Mouse (Mus musculus) intestine, embryonic 15.5 days (tissue): ENCODE measurements around the gene Cavin1. TPM values are rescaled to one million over a fixed set of nuclear protein-coding genes. Genes with fewer than 3 reads are reported as not detected.

Experiments used
- ATAC-seq: fragments of 200-750 bp; cut with Nextera tagmentation; 2 replicates; pipeline ENCODE4 v1.8.0; 2017; ENCODE audit warnings: moderate TSS enrichment, moderate library complexity
- H3K27ac ChIP-seq: fragments of 300-500 bp; sonication (generic); 2 replicates; pipeline ENCODE4 v1.5.1; 2015; ENCODE audit warnings: mild to moderate bottlenecking, inconsistent platforms
- H3K27me3 ChIP-seq: fragments of 300-500 bp; sonication (generic); replicated peaks from 2 replicates; pipeline ENCODE4 v1.6.1; 2015; ENCODE audit warnings: inconsistent platforms
- H3K36me3 ChIP-seq: fragments of 300-500 bp; sonication (generic); 2 replicates; pipeline ENCODE4 v1.6.1; 2015; ENCODE audit warnings: inconsistent platforms
- H3K4me1 ChIP-seq: fragments of 300-500 bp; sonication (generic); replicated peaks from 2 replicates; pipeline ENCODE4 v1.6.1; 2015; ENCODE audit warnings: inconsistent platforms
- H3K4me2 ChIP-seq: fragments of 300-500 bp; sonication (generic); replicated peaks from 2 replicates; pipeline ENCODE4 v1.6.1; 2015; ENCODE audit warnings: mild to moderate bottlenecking, inconsistent platforms
- H3K4me3 ChIP-seq: fragments of 300-500 bp; sonication (generic); replicated peaks from 2 replicates; pipeline ENCODE4 v1.5.1; 2015; ENCODE audit warnings: inconsistent platforms
- H3K9ac ChIP-seq: fragments of 300-500 bp; sonication (generic); 2 replicates; pipeline ENCODE4 v1.6.1; 2015; ENCODE audit warnings: inconsistent platforms
- H3K9me3 ChIP-seq: fragments of 300-500 bp; sonication (generic); 2 replicates; pipeline ENCODE4 v1.6.1; 2016; ENCODE audit warnings: inconsistent platforms
- WGBS: fragments of 180-500 bp; shearing (Covaris S2); methylation state at CpG from one replicate; pipeline ENCODE4 v1.1.7; 2015; 5-methylcytosine and 5-hydroxymethylcytosine counted together
- polyA plus RNA-seq: library from polyadenylated mRNA; unstranded; fragments of >200 nt; fragmentation: Nextera tagmentation; extraction: Ambion mirVana; gene quantifications from 2 replicates; pipeline ENCODE4 v1.2.1, GENCODE M21; 2015

The Cavin1 gene
- polyA plus RNA-seq, 1 experiment from 2014 or later: 237 TPM

DNA sequence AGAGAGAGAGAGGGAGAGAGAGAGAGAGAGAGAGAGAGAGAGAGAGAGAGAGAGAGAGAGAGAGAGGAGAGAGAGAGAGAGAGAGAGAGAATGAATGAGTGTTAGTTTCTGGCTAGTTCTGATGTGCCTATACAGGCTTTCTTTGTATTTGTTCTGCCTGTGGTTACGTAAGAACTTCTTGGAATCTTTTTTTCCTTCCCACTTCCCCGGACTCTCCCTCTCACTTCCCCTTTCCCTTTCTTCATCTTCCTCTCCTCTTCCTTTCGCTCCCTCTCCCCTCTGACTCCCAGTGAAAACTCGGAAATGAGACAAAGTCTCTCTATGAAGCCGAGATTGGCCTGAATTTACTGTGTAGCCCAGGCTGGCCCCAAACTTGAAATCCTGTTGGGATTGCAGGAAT, 24.0 kb upstream of the Cavin1 start:
- Histone ChIP-seq H3K4me1 (no peaks in the 10 kb centered on the region), H3K36me3 (no peaks in the 10 kb centered on the region), H3K4me3 (no peak overlapping the region), H3K4me2 (no peak overlapping the region), H3K27me3 (no peaks in the 10 kb centered on the region), H3K9ac (no peak overlapping the region), H3K27ac (no peak overlapping the region), H3K9me3 (no peaks in the 10 kb centered on the region)
- no peak for ATAC-seq
- WGBS: 69% methylated on average over 5 of the region's 5 CpGs

DNA sequence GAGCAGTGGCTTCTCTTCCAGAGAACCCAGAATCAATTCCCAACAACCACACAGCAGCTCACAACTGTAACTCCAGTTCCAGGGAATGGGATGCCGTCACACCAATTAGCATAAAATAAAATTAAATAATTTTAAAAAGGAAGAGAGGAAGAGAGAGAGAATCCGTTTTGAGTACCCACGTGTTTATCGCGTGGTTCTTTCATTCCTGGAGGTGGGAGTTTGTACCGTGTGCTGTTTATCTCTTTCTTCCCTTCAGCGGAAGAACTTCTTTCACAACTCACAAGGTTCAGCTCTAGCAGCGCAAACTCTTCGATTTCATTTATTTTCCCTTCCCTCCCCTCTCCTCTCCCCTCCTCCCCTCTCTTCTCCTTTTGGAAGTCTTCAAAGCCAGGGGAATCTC, 23.5 kb upstream of the Cavin1 start:
- no peak overlapping the region for H3K9ac ChIP-seq

DNA sequence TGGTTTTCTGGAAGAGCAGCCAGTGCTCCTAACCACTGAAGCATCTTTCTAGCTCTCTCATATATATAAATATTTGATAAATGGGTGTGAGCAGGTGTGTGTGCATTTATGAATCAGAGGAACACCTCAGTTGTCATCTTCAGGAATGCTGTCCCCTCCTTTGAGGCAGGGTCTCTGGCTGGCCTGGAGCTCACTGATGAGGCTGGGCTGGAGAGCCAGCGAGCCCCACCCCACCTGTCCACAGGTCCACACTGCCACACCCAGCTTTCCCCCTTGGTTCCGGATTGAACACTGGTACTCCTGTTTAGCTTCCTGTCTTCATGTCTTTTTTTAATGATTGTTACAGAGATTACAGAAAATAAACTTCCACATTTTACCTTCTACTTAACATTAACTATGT, 22.8 kb upstream of the Cavin1 start:
- Histone ChIP-seq H3K9ac (no peak overlapping the region), H3K27ac (no peak overlapping the region), H3K4me3 (no peak overlapping the region), H3K27me3 (no peaks in the 10 kb centered on the region), H3K9me3 (no peaks in the 10 kb centered on the region), H3K4me2 (no peak overlapping the region), H3K36me3 (no peaks in the 10 kb centered on the region), H3K4me1 (no peaks in the 10 kb centered on the region)
- no peak for ATAC-seq
- WGBS: 64% methylated on average over 2 of the region's 2 CpGs

More for the DNA sequence above, 23.5 kb upstream of the Cavin1 start:
- 47% methylated on average over 9 of the region's 9 CpGs for WGBS
- Histone ChIP-seq H3K27me3 (no peaks in the 10 kb centered on the region), H3K9me3 (no peaks in the 10 kb centered on the region), H3K36me3 (no peaks in the 10 kb centered on the region), H3K4me3 (no peak overlapping the region), H3K4me2 (no peak overlapping the region), H3K4me1 (no peaks in the 10 kb centered on the region), H3K27ac (no peak overlapping the region)
- ATAC-seq: no peak

DNA sequence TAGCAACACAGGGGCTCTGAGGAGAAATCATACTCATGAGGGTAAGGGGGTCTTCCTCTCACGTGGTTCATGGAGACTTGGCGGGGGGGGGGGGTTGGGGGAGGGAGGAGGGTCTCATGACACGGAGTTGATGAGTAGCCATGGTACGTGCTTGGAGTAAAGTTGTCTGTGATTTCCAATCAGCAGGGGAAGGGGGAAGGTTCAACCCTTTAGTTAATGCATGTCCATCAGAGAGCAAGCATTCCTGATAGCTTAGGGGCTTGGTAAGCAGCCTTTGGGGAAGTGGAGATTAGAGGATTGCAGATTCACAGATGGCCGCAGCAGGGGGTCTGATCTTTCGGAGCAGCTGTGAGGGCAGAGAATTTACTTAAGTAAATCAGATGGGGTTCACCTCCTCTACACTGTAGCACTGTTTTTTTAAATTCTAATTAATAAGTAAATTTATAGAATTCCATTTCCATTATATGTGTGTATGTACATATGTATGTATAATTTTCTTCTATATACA, 20.4 kb upstream of the Cavin1 start:
- no peak for ATAC-seq
- H3K27ac ChIP-seq: no peak overlapping the region
- no peaks in the 10 kb centered on the region for H3K9me3 ChIP-seq
- H3K27me3 ChIP-seq: no peaks in the 10 kb centered on the region
- H3K4me3 ChIP-seq: no peak overlapping the region
- no peak overlapping the region for H3K9ac ChIP-seq
- H3K36me3 ChIP-seq: no peaks in the 10 kb centered on the region
- 29% methylated on average over 6 of the region's 6 CpGs for WGBS
- H3K4me1 ChIP-seq: no peaks in the 10 kb centered on the region
- H3K4me2 ChIP-seq: no peak overlapping the region

DNA sequence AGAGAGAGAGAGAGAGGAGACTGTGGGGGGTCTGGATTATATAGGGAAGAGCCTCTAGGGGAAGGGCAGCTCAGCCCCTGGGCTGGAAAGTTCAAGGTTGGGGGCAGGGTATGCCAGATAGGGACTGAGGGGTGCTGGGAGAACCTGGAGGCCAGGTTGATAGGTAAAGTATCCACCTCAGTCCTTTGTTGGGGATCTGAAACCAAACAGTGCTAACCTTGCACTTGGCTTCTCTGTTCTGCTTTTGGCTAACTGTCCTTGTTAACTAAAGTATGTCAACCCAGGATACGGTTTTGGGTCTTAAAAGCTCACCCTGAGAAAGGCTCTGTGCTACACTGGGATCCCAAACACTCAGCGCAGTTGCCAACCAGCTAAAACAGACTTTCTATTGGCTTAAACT, 19.0 kb upstream of the Cavin1 start:
- 58% methylated on average over 2 of the region's 2 CpGs for WGBS
- no peaks in the 10 kb centered on the region for H3K4me1 ChIP-seq
- no peak overlapping the region for H3K27ac ChIP-seq
- H3K9me3 ChIP-seq: no peaks in the 10 kb centered on the region
- no peaks in the 10 kb centered on the region for H3K27me3 ChIP-seq
- no peak overlapping the region for H3K9ac ChIP-seq
- no peak overlapping the region for H3K4me3 ChIP-seq
- ATAC-seq: no peak
- H3K36me3 ChIP-seq: no peaks in the 10 kb centered on the region
- H3K4me2 ChIP-seq: no peak overlapping the region

DNA sequence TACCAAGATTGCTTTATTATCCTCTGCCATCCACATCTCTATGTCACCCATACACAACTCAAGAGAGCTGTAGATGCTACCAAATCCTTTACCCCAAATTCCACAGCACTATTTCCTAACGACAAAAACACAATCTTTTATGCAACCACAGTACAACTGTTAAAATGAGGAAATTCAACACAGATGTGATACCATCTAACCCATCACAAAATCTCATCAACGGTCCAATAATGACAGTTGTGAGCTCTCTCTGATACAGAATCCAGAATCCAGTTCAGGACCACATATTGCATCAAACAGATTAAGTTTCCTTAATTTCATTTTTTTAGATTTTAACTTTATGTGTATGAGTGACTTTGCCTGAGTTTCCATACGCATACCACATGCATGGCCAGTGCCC, 18.0 kb upstream of the Cavin1 start:
- Histone ChIP-seq H3K27me3 (no peaks in the 10 kb centered on the region), H3K27ac (no peak overlapping the region), H3K4me3 (no peak overlapping the region), H3K36me3 (no peaks in the 10 kb centered on the region), H3K9me3 (no peaks in the 10 kb centered on the region), H3K4me2 (no peak overlapping the region), H3K4me1 (no peaks in the 10 kb centered on the region; the same call in 1 of the 2 replicates), H3K9ac (no peak overlapping the region)
- 82% methylated on average over 3 of the region's 3 CpGs for WGBS
- ATAC-seq: no peak

DNA sequence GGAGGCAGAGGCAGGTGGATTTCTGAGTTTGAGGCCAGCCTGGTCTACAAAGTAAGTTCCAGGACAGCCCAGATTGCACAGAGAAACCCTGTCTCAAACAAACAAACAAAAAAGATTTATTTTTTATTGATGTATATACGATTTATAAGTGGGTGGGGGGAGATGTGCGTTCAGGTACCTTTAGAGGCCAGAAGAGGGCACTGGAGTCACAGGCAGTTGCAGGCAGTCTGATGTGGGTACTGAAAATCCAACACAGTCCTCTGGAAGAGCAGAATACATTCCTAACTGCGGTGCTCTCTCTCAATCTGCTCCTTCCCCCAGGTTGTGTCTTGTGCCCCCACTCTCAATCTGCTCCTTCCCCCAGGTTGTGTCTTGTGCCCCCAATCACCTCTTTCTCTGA, 14.9 kb upstream of the Cavin1 start:
- H3K9me3 ChIP-seq: no peaks in the 10 kb centered on the region
- H3K4me3 ChIP-seq: no peak overlapping the region
- ATAC-seq: no peak
- H3K27ac ChIP-seq: no peak overlapping the region
- 58% methylated on average over 3 of the region's 3 CpGs for WGBS
- H3K27me3 ChIP-seq: no peaks in the 10 kb centered on the region
- no peak overlapping the region for H3K4me2 ChIP-seq
- no peaks in the 10 kb centered on the region for H3K36me3 ChIP-seq
- H3K9ac ChIP-seq: no peak overlapping the region
- H3K4me1 ChIP-seq: no peaks in the 10 kb centered on the region; the same call in 1 of the 2 replicates

DNA sequence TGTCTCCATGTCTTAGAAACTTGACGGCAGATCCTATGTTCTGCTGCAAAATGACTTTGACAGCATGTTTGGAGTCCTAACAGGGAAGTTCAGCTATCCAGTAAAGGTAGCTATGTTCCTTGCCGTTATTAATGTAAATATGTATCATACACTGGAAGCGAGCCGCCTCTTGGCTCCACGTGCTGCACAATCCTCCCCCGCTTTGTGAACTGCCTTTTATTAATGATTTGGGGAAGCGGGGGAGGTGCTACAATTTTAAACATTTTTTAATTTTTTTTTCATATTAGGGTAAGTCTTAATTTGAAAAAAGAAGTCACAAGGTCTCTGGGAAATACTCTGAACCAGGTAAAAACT, 13.1 kb upstream of the Cavin1 start:
- no peak overlapping the region; the same call in 1 of the 2 replicates for H3K4me2 ChIP-seq
- H3K36me3 ChIP-seq: no peaks in the 10 kb centered on the region
- H3K27ac ChIP-seq: no peak overlapping the region
- H3K4me1 ChIP-seq: no peaks in the 10 kb centered on the region; the same call in 1 of the 2 replicates
- no peak overlapping the region for H3K4me3 ChIP-seq
- no peak for ATAC-seq
- WGBS: 58% methylated on average over 7 of the region's 7 CpGs
- H3K9me3 ChIP-seq: no peaks in the 10 kb centered on the region
- no peaks in the 10 kb centered on the region for H3K27me3 ChIP-seq
- H3K9ac ChIP-seq: no peak overlapping the region; the same call in 1 of the 2 replicates

DNA sequence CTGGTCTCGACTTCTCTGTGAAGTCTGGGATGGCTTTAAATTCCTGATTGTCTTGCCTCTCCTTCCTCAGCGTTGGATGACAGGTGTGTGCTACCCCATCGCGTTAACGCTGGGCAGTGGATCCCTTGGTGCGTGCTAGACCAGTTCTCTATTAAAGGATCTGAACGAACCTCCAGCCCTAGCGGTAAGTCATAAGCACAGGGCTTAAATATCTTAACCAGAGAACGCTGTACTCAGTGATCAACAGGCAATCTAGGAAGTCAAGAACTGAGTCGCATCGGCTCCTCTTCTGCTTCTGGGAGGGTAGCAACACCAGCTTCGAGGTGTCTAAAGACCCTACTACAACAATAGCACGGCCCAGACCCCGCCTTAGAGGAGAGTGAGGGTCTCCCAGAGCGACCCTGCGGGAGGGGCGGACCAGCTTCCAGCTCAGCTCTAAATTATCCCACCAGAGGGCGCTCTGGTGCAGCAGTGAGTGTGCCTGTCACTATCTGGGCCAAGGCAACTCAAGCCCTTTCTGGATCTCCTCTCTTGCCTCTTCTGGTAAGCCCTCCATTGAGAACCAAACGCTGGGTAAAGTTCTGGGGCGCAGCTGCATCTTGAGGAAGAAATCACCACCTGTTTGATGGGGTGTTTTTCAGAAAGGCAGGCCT, 12.6 kb upstream of the Cavin1 start:
- Histone ChIP-seq H3K9me3 (no peaks in the 10 kb centered on the region), H3K9ac (peak overlapping the region; percentile 57), H3K27me3 (no peaks in the 10 kb centered on the region), H3K27ac (no peak overlapping the region), H3K4me2 (peak overlapping the region; percentile 83), H3K36me3 (no peaks in the 10 kb centered on the region), H3K4me3 (peak overlapping the region; percentile 40), H3K4me1 (no peaks in the 10 kb centered on the region; the same call in 1 of the 2 replicates)
- ATAC-seq: peak; percentile 86
- 4% methylated on average over 20 of the region's 20 CpGs for WGBS

DNA sequence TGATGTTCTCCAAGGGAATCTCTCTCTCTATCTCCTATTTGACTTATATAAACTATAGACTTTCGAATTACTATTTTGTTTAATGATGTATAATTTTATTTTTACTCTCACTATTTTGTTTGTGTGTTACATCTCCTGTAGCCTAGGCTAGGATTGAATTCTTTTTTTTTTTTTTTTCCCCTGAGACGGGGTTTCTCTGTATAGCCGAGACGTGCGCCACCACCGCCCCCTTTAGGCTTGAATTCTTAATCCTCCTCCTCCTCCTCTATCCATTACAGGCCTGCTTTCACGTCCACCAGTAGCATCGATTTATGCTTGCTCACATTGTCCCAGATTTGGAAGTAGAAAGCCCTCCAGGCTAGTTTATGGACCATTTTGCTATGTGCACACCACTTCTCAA, 11.4 kb upstream of the Cavin1 start:
- no peaks in the 10 kb centered on the region for H3K9me3 ChIP-seq

DNA sequence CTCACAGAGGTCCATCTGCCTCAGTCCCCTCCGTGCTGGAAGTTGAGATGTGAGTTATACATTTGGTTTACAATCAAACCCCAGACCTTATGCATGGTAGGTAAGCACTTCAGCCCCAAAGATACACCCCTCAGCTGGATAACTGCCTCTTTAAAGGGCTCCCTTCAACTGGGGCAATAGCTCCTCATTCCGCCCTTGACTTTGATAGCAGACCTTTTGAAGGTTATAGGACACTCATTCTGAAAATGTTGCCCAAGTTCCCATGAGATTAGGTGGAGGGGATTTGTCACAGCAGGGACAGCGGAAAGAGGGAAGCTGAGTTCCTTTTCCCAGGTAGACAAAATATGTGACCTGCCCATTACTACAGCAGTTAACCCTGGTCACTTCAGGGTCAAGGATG, 10.5 kb upstream of the Cavin1 start:
- no peak for ATAC-seq
- 72% methylated on average over 3 of the region's 3 CpGs for WGBS
- no peaks in the 10 kb centered on the region for H3K9me3 ChIP-seq
- H3K27ac ChIP-seq: no peak overlapping the region
- H3K4me1 ChIP-seq: no peaks in the 10 kb centered on the region; the same call in 1 of the 2 replicates
- H3K9ac ChIP-seq: no peak overlapping the region
- H3K4me3 ChIP-seq: no peak overlapping the region
- H3K36me3 ChIP-seq: no peaks in the 10 kb centered on the region
- H3K27me3 ChIP-seq: no peaks in the 10 kb centered on the region
- H3K4me2 ChIP-seq: no peak overlapping the region

More for the DNA sequence above, 11.4 kb upstream of the Cavin1 start:
- H3K4me2 ChIP-seq: no peak overlapping the region
- H3K4me3 ChIP-seq: no peak overlapping the region
- H3K36me3 ChIP-seq: no peaks in the 10 kb centered on the region
- no peaks in the 10 kb centered on the region for H3K27me3 ChIP-seq
- 31% methylated on average over 8 of the region's 8 CpGs for WGBS
- no peak overlapping the region for H3K9ac ChIP-seq
- H3K27ac ChIP-seq: no peak overlapping the region
- no peak for ATAC-seq
- H3K4me1 ChIP-seq: no peaks in the 10 kb centered on the region; the same call in 1 of the 2 replicates

DNA sequence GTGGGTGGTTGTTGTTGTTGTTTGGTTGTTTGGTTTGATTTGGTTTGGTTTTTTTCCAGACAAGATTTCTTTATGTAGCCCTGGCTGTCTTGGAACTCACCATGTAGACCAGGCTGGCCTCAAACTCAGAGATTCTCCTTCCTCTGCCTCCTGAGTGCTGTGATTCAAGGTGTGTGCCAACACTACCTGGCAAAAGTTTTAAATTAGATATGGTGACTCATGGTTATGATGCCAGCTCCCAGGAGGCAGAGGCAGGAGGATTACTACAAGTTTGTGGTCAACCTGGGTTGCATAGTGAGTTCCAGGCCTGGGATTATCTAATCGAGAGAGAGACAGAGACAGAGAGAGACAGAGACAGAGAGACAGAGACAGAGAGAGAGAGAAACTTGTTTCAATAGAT, 9.8 kb upstream of the Cavin1 start:
- H3K27ac ChIP-seq: no peak overlapping the region

DNA sequence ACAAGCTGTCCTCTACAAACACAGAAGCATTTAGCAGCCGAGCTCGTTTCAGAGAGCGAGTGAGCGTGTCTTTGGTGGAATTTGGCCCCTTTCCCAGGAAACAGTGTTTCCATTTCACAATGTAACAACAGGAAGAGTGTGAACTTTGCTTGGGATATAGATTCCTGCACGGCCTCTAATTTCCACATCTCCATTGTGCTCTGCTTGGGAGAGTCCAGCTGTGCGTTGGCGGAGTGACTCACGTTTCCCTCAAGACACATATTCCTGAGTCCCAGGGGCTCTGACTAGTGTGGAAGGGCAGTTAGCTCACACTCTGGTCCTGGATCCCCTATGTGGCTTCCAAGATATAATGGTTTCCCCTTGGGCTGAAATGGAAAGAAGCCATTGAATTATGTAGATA, 9.2 kb upstream of the Cavin1 start:
- H3K4me3 ChIP-seq: no peak overlapping the region
- H3K9me3 ChIP-seq: no peaks in the 10 kb centered on the region
- H3K4me2 ChIP-seq: no peak overlapping the region
- peak; percentile 51 for ATAC-seq
- 41% methylated on average over 8 of the region's 8 CpGs for WGBS
- no peaks in the 10 kb centered on the region for H3K36me3 ChIP-seq
- H3K9ac ChIP-seq: no peak overlapping the region
- H3K27me3 ChIP-seq: no peaks in the 10 kb centered on the region
- no peaks in the 10 kb centered on the region; the same call in 1 of the 2 replicates for H3K4me1 ChIP-seq
- peak overlapping the region; percentile 38; the same call in 1 of the 2 replicates for H3K27ac ChIP-seq

More for the DNA sequence above, 9.8 kb upstream of the Cavin1 start:
- H3K4me1 ChIP-seq: no peaks in the 10 kb centered on the region; the same call in 1 of the 2 replicates
- ATAC-seq: no peak
- no peaks in the 10 kb centered on the region for H3K36me3 ChIP-seq
- H3K4me2 ChIP-seq: no peak overlapping the region
- H3K9me3 ChIP-seq: no peaks in the 10 kb centered on the region
- no peak overlapping the region for H3K9ac ChIP-seq
- H3K4me3 ChIP-seq: no peak overlapping the region
- no peaks in the 10 kb centered on the region for H3K27me3 ChIP-seq
- 72% methylated on average over 1 of the region's 1 CpGs for WGBS
